Mouse (Mus musculus): Measurements from ENCODE around the gene Rfx4.

Rfx4 gene

DNA sequence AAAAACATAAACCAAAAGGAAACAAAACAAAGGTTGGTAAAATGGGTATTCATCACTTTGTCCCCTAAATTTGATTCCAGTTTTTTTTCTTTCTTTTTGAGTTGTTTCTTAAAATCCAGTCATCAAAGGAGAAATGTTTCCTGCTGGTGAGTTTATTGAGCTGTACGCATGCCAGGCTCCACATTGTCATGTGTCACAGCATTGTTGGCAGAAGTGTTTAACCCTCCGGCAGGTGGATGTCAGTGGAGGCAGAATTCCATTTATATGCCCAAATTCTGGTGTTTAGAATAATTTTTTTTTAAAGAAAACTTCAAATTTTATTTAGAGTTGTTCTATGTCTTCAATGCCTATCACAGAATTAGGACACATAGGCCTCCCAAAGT lies 56.0 kb downstream of the Rfx4 start:
- DNase-seq (ENCODE audit: low spot score in 2 of 2), result no peak

DNA sequence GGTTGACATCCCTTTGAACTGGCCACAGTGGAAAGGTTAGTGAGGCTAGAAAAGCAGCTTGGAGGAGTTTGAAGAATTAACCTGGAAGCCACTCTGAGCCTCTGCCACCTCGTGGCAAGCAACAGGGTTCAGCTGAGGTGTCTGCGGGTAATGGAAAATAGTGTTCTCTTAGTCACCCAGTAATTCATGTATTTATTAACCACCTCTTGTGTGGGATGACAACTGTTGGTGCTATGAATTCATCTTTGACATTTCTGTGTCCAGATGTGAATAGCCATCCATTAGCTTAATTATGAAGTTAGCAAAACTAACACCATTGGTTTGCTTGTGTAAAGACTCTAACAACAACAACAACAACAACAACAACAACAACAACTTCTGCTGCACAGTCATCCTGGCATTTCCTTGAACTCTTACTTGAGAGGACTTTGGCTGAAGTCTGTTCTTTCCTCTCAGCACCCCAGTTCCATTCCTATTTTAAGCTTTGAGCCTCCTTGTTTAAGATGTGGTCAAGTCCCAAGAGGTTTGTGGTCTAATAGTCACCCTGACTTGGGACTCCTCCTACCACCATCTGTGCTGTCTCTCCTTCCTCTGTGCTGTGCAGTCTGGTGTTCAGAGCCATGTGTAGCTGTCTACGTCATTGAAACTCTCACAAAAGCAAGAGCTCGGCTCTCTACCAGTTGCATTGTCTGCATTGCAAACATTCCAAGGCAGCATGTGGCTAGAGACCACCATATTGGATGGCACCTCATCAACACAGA lies 60.0 kb downstream of the Rfx4 start:
- DNase-seq (ENCODE audit: low spot score in 2 of 2), result no peak

DNA sequence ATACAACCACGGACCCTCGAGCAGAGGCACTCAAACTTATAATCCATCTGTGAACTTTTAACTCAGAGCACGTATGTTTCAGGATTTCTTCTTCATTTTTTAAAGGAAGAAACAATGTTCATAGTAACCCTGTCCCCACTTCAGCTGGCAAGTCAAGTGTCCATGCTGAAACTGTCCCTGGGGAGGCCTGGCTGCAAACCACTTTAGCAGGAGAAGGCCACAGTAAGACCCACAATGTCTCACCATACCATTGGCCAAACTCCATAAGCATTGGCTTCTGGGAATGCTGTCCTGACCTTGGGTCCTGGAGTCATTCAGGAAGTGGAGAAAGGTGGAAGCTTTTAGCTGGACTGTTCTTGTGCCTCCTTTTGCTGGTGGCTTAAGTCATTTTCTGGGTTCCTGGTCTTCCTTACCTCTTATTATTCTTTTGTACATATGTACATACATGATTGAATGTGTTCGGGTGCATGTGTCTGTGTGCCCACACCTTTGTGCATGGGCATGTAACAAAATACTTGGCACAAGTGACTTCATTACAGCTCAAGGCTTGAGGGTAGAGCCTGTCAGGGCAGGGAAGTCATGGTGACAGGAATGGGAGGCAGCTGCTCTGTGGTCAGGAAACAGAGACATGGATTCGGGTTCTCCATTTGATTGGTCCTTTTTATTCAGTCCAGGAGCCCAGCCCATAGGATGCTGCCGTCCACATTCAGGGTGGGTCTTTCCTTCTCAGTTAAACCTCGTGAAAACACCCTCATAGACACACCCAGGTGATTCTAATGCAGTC lies 61.4 kb downstream of the Rfx4 start:
- DNase-seq (ENCODE audit: low spot score in 2 of 2), result no peak

DNA sequence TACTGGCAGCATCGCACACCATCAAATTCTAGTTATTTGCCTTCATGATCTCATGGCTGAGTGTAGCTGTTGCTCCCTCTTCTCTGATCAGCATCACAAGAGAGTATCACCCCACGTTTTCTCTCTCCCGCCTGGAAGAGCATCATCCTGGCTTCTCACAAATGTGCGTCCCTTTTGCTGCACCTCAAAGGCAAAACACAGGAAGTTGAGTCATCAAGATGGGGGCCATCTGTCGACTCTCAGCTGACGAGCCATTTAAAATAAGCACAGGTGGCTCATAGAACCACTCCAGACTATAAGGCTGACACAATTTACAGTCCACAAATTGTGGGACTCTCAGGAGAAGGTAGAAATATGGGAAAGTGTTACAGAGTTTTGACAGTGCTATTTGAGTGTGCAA lies 63.8 kb downstream of the Rfx4 start:
- no peak for DNase-seq (ENCODE audit: low spot score in 2 of 2)

DNA sequence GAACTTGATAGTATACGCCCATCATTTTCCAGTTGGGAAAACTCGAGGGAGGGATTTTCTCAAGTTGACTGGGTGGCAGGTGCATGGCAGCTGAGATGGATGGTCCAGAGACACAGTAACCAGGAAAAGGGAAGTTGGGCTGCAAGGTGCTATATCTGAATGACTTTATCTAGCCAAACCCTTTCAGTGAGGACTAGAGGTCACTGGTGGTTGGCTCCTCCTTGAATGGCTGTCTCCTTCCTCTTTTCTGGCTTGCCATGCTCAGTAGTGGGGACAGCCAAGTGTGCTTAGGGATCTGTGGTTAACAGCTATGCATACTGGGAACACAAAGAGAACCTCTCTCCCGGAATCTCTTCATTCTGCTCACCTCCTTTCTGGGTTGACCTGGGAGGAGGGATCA lies 64.4 kb downstream of the Rfx4 start:
- DNase-seq (ENCODE audit: low spot score in 2 of 2), result no peak

DNA sequence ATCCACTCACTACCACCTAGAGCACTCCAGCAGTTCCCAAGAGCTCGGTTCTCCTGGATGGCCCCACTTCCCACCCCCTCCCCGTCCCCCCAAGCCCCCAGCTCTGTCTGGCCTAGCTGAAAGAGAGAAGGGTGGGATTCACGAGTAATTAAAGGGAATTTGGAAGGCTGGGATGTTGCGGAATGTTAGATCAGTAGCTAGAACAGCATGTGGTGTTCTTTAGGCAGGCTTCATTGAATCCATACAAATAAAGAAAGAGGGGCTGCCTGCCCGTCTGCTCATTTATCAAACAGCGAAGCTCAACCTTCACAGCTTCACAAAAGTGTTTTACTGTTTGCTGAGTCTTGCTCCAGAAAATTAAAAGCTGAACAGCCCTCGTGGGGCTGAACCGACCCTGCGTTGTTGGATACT lies 66.9 kb downstream of the Rfx4 start:
- no peak for DNase-seq (ENCODE audit: low spot score in 2 of 2)

DNA sequence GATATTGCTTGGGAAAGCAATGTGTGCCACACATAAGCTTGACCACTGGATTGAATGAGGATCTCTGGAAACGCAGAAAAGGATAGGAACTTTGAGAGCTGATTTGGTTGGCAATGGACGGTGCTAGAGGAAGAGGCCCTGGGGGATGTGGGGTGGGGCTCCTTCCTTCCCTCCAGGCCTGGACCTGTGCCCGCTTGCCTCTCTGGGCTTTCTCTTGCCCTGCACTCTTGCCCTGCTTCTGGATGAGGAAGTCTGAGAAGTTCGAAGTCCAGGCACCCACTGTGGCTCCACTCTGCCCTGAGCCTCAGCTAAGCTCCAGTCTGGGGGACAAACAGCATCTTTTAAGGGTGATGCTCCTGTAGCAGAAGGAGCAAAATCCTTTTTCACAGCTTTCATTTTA lies 67.8 kb downstream of the Rfx4 start:
- no peak for DNase-seq (ENCODE audit: low spot score in 2 of 2)

DNA sequence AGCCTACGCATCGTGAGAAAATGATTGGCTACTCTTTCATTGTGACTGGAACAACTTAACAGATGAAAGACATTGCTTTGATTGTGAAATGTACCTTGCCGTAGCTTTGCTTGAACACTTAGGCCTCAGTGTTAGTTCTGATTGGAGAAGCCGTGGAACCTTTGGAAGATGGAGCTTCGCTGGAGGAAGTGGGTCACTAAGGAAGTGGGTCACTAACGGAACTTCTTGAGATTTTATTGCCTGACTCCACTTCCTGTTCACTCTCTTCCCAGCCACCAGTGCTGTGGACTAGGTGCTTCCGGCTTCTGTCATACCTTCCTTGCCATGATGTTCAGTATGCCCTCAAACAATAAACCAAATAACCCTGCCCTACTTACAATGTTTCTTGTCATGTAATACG lies 73.1 kb downstream of the Rfx4 start:
- no peak for DNase-seq (ENCODE audit: low spot score in 2 of 2)

DNA sequence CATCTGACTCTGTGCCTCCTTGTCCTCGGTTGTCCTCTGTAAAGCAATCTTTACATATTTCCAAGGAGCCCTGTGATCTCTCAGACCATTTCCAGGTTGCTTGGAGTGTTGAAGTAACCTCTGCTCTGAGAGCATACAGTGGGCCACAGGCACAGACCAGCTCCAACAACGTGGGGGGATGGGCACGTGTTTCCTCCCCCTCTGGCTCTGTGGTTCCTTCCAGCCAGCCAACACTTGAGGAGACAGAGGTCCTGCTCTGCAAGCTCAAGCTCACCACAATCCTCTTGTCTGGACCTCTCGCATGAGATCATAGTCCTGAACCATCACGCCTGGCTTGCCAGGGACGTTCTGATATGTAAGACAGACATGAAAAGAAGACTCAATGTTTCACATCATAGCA lies 79.7 kb downstream of the Rfx4 start:
- no peak for DNase-seq (ENCODE audit: low spot score in 2 of 2)

DNA sequence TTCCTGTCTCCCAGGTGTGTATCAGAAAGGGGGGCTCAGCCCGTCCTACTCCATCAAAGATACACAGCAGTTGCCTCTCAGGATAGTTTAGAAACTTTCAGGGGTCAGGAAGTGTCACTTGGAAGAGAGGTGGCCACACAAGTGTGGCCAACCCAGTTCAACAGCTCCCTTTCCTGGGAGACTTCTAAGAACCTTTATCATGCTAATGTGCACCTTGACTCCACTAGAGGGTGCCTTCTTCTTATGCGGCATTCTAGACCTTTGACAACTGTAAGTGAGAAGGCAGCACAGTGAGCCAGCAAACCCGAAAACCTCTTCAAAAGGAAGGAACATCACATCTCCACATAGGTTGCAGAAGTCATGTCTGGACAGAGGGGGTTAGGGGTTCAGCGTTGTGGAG lies 80.2 kb downstream of the Rfx4 start:
- DNase-seq (ENCODE audit: low spot score in 2 of 2), result no peak

DNA sequence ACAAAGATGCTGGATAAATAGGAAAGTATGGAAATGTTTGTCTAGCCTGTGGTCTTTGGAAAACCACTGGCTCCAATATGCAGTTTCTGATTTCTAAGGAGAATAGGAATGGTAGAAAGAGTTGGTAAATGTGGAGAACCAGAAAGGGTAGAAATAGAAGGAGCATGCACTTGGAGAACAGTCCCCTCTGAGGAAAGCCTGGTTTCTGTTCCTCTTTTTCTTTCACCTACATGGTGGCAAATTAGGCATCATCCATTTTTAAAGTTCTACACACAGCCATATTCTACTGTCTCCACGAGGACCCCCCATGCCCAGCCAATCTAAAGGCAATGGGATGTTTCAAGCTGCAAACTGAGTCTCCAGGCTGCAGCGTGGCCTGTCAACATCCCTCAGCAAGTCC lies 81.5 kb downstream of the Rfx4 start:
- DNase-seq (ENCODE audit: low spot score in 2 of 2), result no peak

DNA sequence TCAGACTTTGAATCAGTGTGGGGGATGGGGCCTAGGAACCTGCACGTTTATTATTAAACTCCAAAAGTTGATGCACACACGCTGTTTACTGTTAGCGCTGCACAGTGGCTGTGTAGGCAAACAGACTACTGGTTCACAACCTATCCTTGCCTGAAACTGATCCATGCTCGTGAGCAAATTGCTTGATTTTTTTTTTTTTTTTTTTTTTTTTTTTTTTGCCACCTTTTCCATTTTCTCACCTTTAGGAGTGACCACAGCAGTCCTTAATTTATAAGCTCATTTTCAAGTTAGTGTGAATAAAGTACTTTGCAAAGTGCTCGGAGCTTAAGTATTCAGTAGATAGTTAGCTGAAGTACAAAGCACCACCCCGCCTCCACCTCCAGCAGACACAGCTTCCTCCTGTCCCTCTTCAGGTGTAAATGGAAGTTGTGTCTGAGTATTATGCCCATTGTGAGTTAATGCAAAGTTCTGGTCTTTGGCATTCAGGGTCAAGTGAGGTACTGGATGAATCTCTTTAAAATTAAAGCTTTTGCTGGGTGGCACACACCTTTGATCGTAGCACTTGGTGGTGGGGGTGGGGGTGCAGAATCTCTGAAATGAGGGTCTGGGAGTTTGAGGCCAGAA lies 83.1 kb downstream of the Rfx4 start:
- no peak for DNase-seq (ENCODE audit: low spot score in 2 of 2)

DNA sequence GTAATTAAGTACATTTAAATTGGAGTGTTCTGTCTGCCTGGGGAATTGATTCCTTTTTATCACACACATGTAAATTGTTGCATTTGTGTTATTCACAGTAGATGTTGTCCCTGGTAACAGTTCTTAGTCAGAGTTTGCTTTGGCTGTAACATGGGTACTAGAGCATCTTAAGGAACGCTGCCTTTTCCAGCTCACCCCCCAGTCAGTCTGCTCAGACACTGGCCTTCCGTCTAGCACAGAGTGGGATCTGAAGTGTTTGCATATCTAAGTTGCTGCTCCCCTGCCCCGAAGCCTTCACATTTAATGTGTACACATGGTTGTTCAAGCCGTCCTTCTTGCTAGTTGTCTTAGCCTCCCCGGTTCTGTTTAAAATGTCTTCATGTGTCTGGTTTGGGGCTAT lies 90.8 kb downstream of the Rfx4 start:
- DNase-seq (ENCODE audit: low spot score in 2 of 2), result no peak

DNA sequence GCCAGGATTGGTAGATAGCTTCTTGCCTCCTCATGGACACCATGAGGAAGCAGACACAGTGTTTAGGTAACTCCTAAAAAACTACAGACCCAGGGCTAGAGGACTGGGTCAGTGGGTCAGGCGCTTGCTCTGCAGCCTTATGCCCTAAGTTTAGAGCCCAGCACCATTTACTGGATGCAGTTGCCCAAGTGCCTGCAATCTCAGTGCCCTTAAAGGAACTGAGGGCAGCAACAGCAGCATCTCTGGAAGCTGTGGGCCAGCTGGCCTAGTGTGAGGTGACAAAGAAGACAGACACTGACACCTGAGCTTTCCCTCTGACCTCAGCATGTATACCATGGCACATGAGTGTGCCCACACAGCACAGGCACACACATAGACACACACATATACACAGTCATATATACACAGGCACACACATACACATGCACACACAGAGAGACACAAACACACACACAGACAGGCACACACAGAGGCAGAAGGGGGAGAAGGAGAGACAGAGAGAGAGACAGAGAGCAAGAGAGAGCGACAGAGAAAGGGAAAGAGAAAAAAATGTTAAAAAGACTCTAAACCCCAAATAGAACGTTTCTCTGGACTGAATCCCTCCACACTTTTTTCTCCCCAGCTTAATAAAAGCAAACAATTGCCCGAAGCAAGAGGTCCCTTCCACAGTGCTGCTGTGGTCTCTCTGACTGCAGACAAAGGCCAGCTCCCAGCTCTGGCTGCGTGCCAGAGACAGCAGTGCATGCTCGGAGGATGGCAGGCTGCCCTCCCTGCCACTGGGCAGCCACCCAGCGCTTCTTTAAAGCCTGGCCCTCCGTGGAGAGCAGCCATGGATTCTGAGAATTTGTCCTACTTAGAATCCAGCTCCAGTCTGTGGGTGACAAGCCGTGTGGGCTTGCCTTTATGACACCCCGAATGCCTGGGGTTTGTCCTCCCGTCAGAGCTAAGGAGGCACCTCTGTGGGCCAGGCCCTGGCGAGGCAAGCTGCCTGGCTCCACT lies 96.4 kb downstream of the Rfx4 start:
- no peak for DNase-seq (ENCODE audit: low spot score in 2 of 2)

DNA sequence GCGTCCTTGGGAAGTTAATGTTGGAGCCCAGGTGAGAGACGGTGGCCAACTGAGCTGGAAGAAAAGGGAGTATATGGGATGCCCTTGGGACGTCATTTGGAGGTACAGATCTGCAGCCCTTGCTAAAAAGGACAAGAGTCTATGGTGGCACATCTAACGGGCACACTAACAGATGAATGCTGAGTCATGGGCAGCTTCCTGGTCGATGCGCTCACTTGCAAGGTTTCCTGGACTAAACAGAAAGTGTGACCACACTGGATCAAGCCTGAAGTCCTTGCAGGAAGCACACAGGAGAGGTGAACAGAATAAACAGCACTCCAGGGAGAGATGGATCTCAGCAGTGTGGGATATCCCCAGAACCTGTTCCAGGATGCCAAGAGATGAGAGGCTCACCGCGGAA lies 98.2 kb downstream of the Rfx4 start:
- no peak for DNase-seq (ENCODE audit: low spot score in 2 of 2)

DNA sequence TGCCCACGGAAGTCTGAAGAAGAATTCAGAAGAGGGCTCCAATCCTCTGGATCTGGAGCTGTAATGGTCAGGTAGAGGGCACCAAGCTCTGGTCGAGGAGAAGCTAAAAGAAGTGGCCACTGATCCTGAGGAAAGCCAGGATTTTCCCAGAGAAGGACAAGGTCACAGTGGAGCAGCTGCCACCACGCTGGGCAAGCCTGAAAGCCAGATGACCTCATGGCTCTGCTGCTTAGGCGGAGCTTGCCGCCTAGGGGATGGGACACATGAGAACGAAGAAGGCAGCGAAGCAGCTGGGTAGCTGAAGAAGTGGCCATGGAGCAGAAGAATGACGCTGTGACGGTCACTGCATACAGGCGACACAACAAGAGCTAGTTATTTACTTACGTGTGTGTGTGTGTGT lies 99.6 kb downstream of the Rfx4 start:
- no peak for DNase-seq (ENCODE audit: low spot score in 2 of 2)

DNA sequence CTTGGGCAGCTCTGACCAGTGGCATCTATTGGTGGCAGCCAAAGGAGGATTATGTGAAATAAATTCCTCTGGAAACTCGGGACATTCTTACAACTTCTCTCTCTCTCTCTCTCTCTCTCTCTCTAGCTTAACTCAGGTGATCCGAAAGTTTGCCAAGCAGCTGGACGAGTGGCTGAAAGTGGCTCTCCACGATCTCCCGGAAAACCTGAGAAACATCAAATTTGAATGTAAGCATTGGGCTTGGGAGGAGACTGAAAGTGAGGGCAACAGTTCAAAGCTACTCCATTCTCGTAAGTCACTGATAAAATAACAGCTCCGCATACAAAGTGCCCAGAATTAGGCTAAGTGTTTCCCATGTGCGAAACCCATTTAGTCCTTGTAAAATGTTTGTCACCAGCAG lies 102.5 kb downstream of the Rfx4 start:
- no peak for DNase-seq (ENCODE audit: low spot score in 2 of 2)

DNA sequence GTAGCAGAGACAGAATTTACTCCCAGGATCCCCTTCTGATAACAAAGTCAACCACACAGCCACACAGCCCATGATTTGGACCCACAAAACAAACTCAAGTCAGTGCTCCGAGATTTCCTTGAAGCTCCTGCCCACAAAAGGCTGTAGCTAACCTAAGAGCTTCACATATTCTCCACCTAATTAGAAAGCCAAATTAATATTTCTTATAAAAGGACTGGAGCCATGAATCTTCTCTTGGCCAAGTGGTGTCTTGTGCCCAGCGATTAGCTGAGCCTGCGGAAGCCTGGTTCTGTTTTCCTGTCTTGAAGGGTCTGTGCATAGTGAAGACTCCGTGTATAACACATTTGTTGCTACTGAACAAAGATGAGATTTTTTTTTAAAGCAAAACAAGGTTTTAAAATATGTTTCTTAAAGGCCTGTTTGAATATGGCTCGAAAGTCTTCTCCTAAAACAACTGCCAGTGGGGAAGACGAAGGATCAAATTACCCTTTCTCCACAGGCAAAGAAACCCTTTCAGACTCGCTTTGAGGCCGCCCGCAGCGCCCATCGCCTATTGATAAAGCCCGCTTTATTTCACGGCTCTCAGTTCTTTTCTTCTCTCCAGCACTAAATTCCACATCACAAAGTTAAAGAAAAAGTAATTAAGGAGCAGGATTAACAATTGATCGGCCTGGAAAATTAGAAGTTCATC lies 103.1 kb downstream of the Rfx4 start:
- DNase-seq (ENCODE audit: low spot score in 2 of 2), result no peak

DNA sequence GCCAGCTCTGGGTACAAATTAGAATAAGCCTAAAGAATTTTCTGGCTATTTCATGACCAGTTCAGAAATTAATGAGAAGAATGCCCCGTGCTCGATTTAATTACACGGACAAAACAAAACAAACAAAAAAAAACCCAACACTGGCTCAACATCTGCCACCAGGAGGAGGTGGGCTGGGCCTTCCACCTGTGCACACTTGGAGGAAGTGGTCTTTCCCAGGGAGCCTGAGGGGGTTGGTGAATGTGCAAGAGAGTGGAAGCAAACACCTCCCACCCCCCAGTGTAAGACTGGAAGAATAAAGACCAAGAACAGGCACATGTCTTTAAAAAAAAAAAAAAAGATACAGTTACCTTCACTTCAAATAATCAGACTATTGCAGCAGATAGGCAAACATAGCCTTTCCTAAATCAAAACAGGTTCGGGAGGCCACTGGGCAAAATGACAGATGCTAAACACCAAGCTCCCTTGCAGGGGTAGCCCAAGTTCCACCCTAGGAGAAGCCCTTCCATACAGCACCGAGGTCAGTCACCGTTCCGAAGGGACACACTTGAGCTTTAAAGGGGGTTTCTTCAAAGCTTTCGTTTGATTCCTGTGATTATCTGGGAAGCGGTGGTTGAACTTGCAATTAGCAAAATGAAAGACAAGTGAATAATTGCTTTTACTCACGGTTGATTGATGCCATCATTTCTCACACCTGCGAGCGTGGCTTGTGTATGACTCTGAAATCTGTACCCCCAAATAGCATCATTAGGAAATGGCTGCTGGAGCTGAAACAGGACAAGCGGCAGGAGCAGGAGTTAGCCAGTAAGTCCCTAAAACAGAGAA lies 103.9 kb downstream of the Rfx4 start:
- no peak for DNase-seq (ENCODE audit: low spot score in 2 of 2)

DNA sequence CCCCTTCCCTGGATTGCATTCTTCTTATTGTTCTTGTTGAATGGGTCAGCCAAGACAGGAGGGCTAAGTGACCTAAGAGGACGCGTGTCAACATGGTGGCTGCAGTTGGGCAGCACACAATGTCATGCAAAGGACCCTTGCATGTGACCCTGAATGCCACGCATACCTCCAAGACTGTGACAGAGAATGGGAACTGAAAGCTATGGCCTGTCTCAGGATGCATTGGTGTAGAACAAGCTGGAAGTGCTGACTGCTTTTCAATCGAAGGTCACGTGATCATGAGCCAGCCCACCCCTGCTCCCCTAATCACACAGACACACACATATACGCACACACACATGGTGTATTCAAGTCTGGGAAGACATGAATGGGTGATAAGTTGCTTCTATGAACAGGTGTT lies 107.6 kb downstream of the Rfx4 start:
- no peak for DNase-seq (ENCODE audit: low spot score in 2 of 2)

All from urinary bladder, adult 18-20 months (tissue).